Mouse (Mus musculus): ENCODE measurements around the gene Khdc1c.
"Not testable (repeated sequence)": the region's sequence is repeated elsewhere in the genome, so short reads cannot be mapped to it uniquely, and the experiment has no call there.

The Khdc1c gene

GRCm38 (mm10) chr1:21368031-21368430, at the start of gene Khdc1c:
Gene Khdc1c, plus strand, starts transcription at chr1:21368331.
- DNase-seq (ENCODE audit: extremely low read depth, low read depth, low spot score), result not testable (repeated sequence)

GRCm38 (mm10) chr1:21320271-21320670, 47.9 kb upstream of the Khdc1c start:
- DNase-seq (ENCODE audit: extremely low read depth, low read depth, low spot score), result not testable (repeated sequence)

- DNase-seq (ENCODE audit: extremely low read depth, low read depth, low spot score), result no peak
Observed at GRCm38 (mm10) chr1:21321656-21322055, 46.5 kb upstream of the Khdc1c start.

- no peak for DNase-seq (ENCODE audit: extremely low read depth, low read depth, low spot score)
Observed at GRCm38 (mm10) chr1:21323996-21324574, 44.0 kb upstream of the Khdc1c start.

- DNase-seq (ENCODE audit: extremely low read depth, low read depth, low spot score), result no peak
Observed at GRCm38 (mm10) chr1:21324633-21325032, 43.5 kb upstream of the Khdc1c start.

- DNase-seq (ENCODE audit: extremely low read depth, low read depth, low spot score), result peak; percentile 83
Observed at GRCm38 (mm10) chr1:21326733-21327132, 41.4 kb upstream of the Khdc1c start.

- not testable (repeated sequence) for DNase-seq (ENCODE audit: extremely low read depth, low read depth, low spot score)
Observed at GRCm38 (mm10) chr1:21331161-21331560, 37.0 kb upstream of the Khdc1c start.

GRCm38 (mm10) chr1:21333222-21333973, 34.7 kb upstream of the Khdc1c start:
- DNase-seq (ENCODE audit: extremely low read depth, low read depth, low spot score), result no peak

GRCm38 (mm10) chr1:21335836-21336235, 32.3 kb upstream of the Khdc1c start:
- no peak for DNase-seq (ENCODE audit: extremely low read depth, low read depth, low spot score)

- DNase-seq (ENCODE audit: extremely low read depth, low read depth, low spot score), result peak; percentile 71
Observed at GRCm38 (mm10) chr1:21340745-21341144, 27.4 kb upstream of the Khdc1c start.

- no peak for DNase-seq (ENCODE audit: extremely low read depth, low read depth, low spot score)
Observed at GRCm38 (mm10) chr1:21344253-21344652, 23.9 kb upstream of the Khdc1c start.

GRCm38 (mm10) chr1:21344752-21345151, 23.4 kb upstream of the Khdc1c start:
- DNase-seq (ENCODE audit: extremely low read depth, low read depth, low spot score), result not testable (repeated sequence)

- no peak for DNase-seq (ENCODE audit: extremely low read depth, low read depth, low spot score)
Observed at GRCm38 (mm10) chr1:21349341-21349740, 18.8 kb upstream of the Khdc1c start, which contains the start of gene Khdc1a. Gene Khdc1a, plus strand, starts transcription at chr1:21349641.

- no peak for DNase-seq (ENCODE audit: extremely low read depth, low read depth, low spot score)
Observed at GRCm38 (mm10) chr1:21383256-21383655, 15.1 kb downstream of the Khdc1c start, which contains the start of gene Khdc1b. Gene Khdc1b, plus strand, starts transcription at chr1:21383556.

GRCm38 (mm10) chr1:21391138-21391671, 23.1 kb downstream of the Khdc1c start:
- no peak for DNase-seq (ENCODE audit: extremely low read depth, low read depth, low spot score)

GRCm38 (mm10) chr1:21402804-21403203, 34.7 kb downstream of the Khdc1c start:
- DNase-seq (ENCODE audit: extremely low read depth, low read depth, low spot score), result no peak

- no peak for DNase-seq (ENCODE audit: extremely low read depth, low read depth, low spot score)
Observed at GRCm38 (mm10) chr1:21407266-21407665, 39.1 kb downstream of the Khdc1c start.

GRCm38 (mm10) chr1:21411331-21412196, 43.4 kb downstream of the Khdc1c start:
- DNase-seq (ENCODE audit: extremely low read depth, low read depth, low spot score), result no peak

- no peak for DNase-seq (ENCODE audit: extremely low read depth, low read depth, low spot score)
Observed at GRCm38 (mm10) chr1:21412197-21412555, 44.0 kb downstream of the Khdc1c start.

- DNase-seq (ENCODE audit: extremely low read depth, low read depth, low spot score), result no peak
Observed at GRCm38 (mm10) chr1:21419370-21419769, 51.2 kb downstream of the Khdc1c start.
